Mouse (Mus musculus): ENCODE measurements at regions not wholly inside any gene's neighbourhood (a gene's known extent, or its start where the extent isn't known, plus 50 kb on each side); places are given as distances from the start of the nearest gene placed in this dataset.

DNA sequence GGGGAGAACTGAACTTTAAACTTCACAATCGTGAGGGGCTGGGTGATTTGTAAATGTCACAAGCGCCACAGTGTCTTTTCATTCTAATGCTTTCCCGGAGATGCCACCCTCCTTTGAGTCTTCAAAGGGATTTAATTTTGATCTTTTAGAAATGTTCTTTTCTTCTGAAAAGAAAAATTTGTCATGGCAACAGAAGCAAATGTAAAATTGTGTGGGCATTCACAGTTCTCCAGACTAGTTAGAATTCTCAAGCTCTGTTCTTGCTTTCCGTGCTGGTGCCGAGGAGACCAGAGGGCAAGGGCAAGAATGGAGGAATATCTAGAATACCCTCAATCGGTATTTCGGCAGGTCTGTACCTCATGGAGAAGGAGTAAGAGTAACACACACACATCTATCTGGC, 164.1 kb upstream of the Ccdc122 start:
- H3K36me3 ChIP-seq (ENCODE audit: control insufficient read depth, insufficient read depth, low read length): no peaks in the 10 kb centered on the region
- no peak overlapping the region for H3K9ac ChIP-seq (ENCODE audit: low read depth, low read length)
- no peak for ATAC-seq (replicated peaks; ENCODE audit: insufficient number of reproducible peaks, low FRiP score, low TSS enrichment)
- H3K4me1 ChIP-seq (ENCODE audit: control insufficient read depth, insufficient read depth, low read length): peaks cover 10% of the 10 kb centered on the region; the same call in 1 of the 2 replicates
- no peak overlapping the region for H3K27ac ChIP-seq (ENCODE audit: low read depth, low read length)
- H3K27me3 ChIP-seq (ENCODE audit: control insufficient read depth, insufficient read depth, low read length): no peaks in the 10 kb centered on the region
- no peaks in the 10 kb centered on the region for H3K9me3 ChIP-seq (replicated peaks; ENCODE audit: control insufficient read depth, low read length)
- no peak overlapping the region for H3K4me3 ChIP-seq (ENCODE audit: low read depth, low read length)
- H3K4me2 ChIP-seq: no peak overlapping the region
- 86% methylated on average over 7 of the region's 7 CpGs for WGBS (ENCODE audit: insufficient replicate concordance)

DNA sequence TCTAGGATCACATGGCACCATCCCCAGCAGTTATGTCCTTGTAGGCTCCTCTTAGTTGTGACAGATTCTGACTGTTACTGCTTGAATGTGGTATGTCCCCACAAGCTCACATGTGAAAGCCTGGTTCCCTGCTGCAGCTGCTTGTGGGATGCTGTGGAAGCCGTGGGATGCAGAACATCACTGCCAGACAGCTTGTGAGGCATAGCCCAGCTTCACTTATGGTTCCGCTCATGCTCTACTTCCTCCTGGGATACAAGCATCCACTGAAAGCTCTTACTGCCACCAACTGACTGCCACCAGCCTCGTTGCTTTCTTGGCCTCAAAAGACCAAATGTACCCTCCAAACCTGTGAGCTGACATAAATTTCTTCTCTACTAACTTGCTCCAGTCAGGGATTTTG, 167.7 kb upstream of the Ccdc122 start:
- Histone ChIP-seq H3K4me2 (no peak overlapping the region), H3K27ac (ENCODE audit: low read depth, low read length) (no peak overlapping the region), H3K9ac (ENCODE audit: low read depth, low read length) (no peak overlapping the region), H3K36me3 (ENCODE audit: control insufficient read depth, insufficient read depth, low read length) (no peaks in the 10 kb centered on the region), H3K4me3 (ENCODE audit: low read depth, low read length) (no peak overlapping the region), H3K4me1 (ENCODE audit: control insufficient read depth, insufficient read depth, low read length) (no peaks in the 10 kb centered on the region), H3K27me3 (ENCODE audit: control insufficient read depth, insufficient read depth, low read length) (no peaks in the 10 kb centered on the region), H3K9me3 (replicated peaks; ENCODE audit: control insufficient read depth, low read length) (no peaks in the 10 kb centered on the region)
- 88% methylated on average over 3 of the region's 3 CpGs for WGBS (ENCODE audit: insufficient replicate concordance)
- ATAC-seq (replicated peaks; ENCODE audit: insufficient number of reproducible peaks, low FRiP score, low TSS enrichment): no peak

GRCm38 (mm10) chr14:76868131-76868530, 168.4 kb upstream of the Ccdc122 start:
- Histone ChIP-seq H3K36me3 (ENCODE audit: control insufficient read depth, insufficient read depth, low read length) (no peaks in the 10 kb centered on the region), H3K4me2 (no peak overlapping the region), H3K9me3 (replicated peaks; ENCODE audit: control insufficient read depth, low read length) (no peaks in the 10 kb centered on the region), H3K27me3 (ENCODE audit: control insufficient read depth, insufficient read depth, low read length) (no peaks in the 10 kb centered on the region), H3K4me3 (ENCODE audit: low read depth, low read length) (no peak overlapping the region), H3K4me1 (ENCODE audit: control insufficient read depth, insufficient read depth, low read length) (no peaks in the 10 kb centered on the region), H3K9ac (ENCODE audit: low read depth, low read length) (no peak overlapping the region), H3K27ac (ENCODE audit: low read depth, low read length) (no peak overlapping the region)
- 88% methylated on average over 5 of the region's 5 CpGs for WGBS (ENCODE audit: insufficient replicate concordance)
- no peak for ATAC-seq (replicated peaks; ENCODE audit: insufficient number of reproducible peaks, low FRiP score, low TSS enrichment)

GRCm38 (mm10) chr14:76864664-76865063, 171.9 kb upstream of the Ccdc122 start:
- Histone ChIP-seq H3K9me3 (replicated peaks; ENCODE audit: control insufficient read depth, low read length) (no peaks in the 10 kb centered on the region), H3K36me3 (ENCODE audit: control insufficient read depth, insufficient read depth, low read length) (no peaks in the 10 kb centered on the region), H3K4me3 (ENCODE audit: low read depth, low read length) (no peak overlapping the region), H3K9ac (ENCODE audit: low read depth, low read length) (no peak overlapping the region), H3K27me3 (ENCODE audit: control insufficient read depth, insufficient read depth, low read length) (no peaks in the 10 kb centered on the region), H3K4me2 (no peak overlapping the region), H3K4me1 (ENCODE audit: control insufficient read depth, insufficient read depth, low read length) (no peaks in the 10 kb centered on the region), H3K27ac (ENCODE audit: low read depth, low read length) (no peak overlapping the region)
- no peak for ATAC-seq (replicated peaks; ENCODE audit: insufficient number of reproducible peaks, low FRiP score, low TSS enrichment)
- WGBS (ENCODE audit: insufficient replicate concordance): 68% methylated on average over 4 of the region's 4 CpGs

- Histone ChIP-seq H3K36me3 (ENCODE audit: control insufficient read depth, insufficient read depth, low read length) (no peaks in the 10 kb centered on the region), H3K4me2 (no peak overlapping the region), H3K4me1 (ENCODE audit: control insufficient read depth, insufficient read depth, low read length) (no peaks in the 10 kb centered on the region), H3K9ac (ENCODE audit: low read depth, low read length) (no peak overlapping the region), H3K27ac (ENCODE audit: low read depth, low read length) (no peak overlapping the region), H3K4me3 (ENCODE audit: low read depth, low read length) (no peak overlapping the region), H3K9me3 (replicated peaks; ENCODE audit: control insufficient read depth, low read length) (no peaks in the 10 kb centered on the region), H3K27me3 (ENCODE audit: control insufficient read depth, insufficient read depth, low read length) (no peaks in the 10 kb centered on the region)
- no peak for ATAC-seq (replicated peaks; ENCODE audit: insufficient number of reproducible peaks, low FRiP score, low TSS enrichment)
- 81% methylated on average over 13 of the region's 13 CpGs for WGBS (ENCODE audit: insufficient replicate concordance)
Measured at GRCm38 (mm10) chr14:76863035-76863706, 173.4 kb upstream of the Ccdc122 start.

DNA sequence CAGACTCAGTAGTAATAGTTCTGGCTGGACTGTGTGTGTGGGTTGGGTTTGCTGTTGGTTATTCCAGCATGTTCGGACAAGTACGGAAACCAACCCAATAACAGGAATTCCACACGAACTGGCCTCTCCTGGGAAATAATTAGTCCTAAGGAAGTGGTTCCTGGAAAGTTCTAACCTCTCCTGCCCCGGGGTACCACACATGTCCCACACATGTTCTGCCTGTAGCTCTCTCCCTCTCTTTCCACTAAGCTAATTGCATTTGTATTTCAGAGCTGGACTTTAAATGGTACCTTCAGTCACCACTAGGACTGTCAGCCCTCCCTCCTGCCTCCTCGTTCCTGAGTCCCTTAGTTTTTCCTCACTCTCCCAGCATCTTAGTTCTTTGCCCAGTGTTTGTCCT, 178.2 kb upstream of the Ccdc122 start:
- Histone ChIP-seq H3K4me1 (ENCODE audit: control insufficient read depth, insufficient read depth, low read length) (no peaks in the 10 kb centered on the region), H3K27ac (ENCODE audit: low read depth, low read length) (no peak overlapping the region), H3K27me3 (ENCODE audit: control insufficient read depth, insufficient read depth, low read length) (no peaks in the 10 kb centered on the region), H3K4me2 (no peak overlapping the region), H3K9ac (ENCODE audit: low read depth, low read length) (no peak overlapping the region), H3K9me3 (replicated peaks; ENCODE audit: control insufficient read depth, low read length) (no peaks in the 10 kb centered on the region), H3K36me3 (ENCODE audit: control insufficient read depth, insufficient read depth, low read length) (no peaks in the 10 kb centered on the region), H3K4me3 (ENCODE audit: low read depth, low read length) (no peak overlapping the region)
- WGBS (ENCODE audit: insufficient replicate concordance): 67% methylated on average over 5 of the region's 5 CpGs
- no peak for ATAC-seq (replicated peaks; ENCODE audit: insufficient number of reproducible peaks, low FRiP score, low TSS enrichment)

GRCm38 (mm10) chr14:76857196-76857773, 179.3 kb upstream of the Ccdc122 start:
- Histone ChIP-seq H3K27me3 (ENCODE audit: control insufficient read depth, insufficient read depth, low read length) (no peaks in the 10 kb centered on the region), H3K9me3 (replicated peaks; ENCODE audit: control insufficient read depth, low read length) (no peaks in the 10 kb centered on the region), H3K4me3 (ENCODE audit: low read depth, low read length) (no peak overlapping the region), H3K27ac (ENCODE audit: low read depth, low read length) (no peak overlapping the region), H3K4me2 (no peak overlapping the region), H3K9ac (ENCODE audit: low read depth, low read length) (no peak overlapping the region), H3K36me3 (ENCODE audit: control insufficient read depth, insufficient read depth, low read length) (no peaks in the 10 kb centered on the region), H3K4me1 (ENCODE audit: control insufficient read depth, insufficient read depth, low read length) (no peaks in the 10 kb centered on the region)
- WGBS (ENCODE audit: insufficient replicate concordance): 39% methylated on average over 10 of the region's 10 CpGs
- ATAC-seq (replicated peaks; ENCODE audit: insufficient number of reproducible peaks, low FRiP score, low TSS enrichment): no peak

DNA sequence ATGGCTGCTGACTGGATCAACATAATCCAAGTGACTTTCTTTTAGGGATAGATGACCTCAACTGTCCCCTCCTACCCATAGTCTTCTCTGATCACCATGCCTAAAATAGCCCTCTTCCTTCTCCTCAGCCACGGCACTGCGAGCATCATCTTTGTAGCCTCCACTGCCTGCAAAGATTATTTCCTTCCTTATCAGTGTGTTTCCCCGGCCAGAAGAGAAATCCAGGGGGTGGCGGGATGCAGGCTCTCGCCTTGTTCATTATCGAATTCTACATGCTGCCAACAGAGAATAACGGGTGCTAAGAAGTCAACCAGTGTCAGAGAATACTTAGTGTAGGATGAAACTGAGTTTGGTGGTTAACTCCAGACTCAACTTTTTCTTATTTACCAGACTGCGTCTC, 180.0 kb upstream of the Ccdc122 start:
- Histone ChIP-seq H3K9me3 (replicated peaks; ENCODE audit: control insufficient read depth, low read length) (no peaks in the 10 kb centered on the region), H3K4me3 (ENCODE audit: low read depth, low read length) (no peak overlapping the region), H3K4me1 (ENCODE audit: control insufficient read depth, insufficient read depth, low read length) (peaks cover 3% of the 10 kb centered on the region; the same call in 1 of the 2 replicates), H3K27ac (ENCODE audit: low read depth, low read length) (no peak overlapping the region), H3K4me2 (peak overlapping the region; percentile 36; the same call in 1 of the 2 replicates), H3K36me3 (ENCODE audit: control insufficient read depth, insufficient read depth, low read length) (no peaks in the 10 kb centered on the region), H3K27me3 (ENCODE audit: control insufficient read depth, insufficient read depth, low read length) (no peaks in the 10 kb centered on the region), H3K9ac (ENCODE audit: low read depth, low read length) (no peak overlapping the region)
- ATAC-seq (replicated peaks; ENCODE audit: insufficient number of reproducible peaks, low FRiP score, low TSS enrichment): no peak
- WGBS (ENCODE audit: insufficient replicate concordance): 10% methylated on average over 8 of the region's 8 CpGs

DNA sequence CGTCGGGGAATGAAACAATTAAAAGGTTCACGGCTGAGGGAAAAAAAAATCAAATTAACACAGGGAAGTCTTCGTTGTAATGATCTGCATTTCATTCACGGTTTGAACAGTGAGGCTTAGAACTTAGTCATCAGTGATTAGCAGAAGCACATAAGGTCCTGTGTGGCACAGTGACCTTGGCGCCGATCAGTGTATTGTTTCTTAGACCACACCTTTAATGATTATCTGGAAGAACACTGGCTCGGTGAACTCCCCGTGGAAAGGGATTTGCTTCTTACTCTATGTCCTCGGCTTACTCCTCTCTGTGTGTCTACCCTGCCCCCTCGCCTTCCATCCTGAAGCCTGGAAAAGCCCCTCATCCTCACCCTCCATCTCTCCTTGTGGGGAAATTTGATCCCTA, 181.6 kb upstream of the Ccdc122 start:
- Histone ChIP-seq H3K4me3 (ENCODE audit: low read depth, low read length) (no peak overlapping the region), H3K9me3 (replicated peaks; ENCODE audit: control insufficient read depth, low read length) (no peaks in the 10 kb centered on the region), H3K4me2 (no peak overlapping the region), H3K4me1 (ENCODE audit: control insufficient read depth, insufficient read depth, low read length) (peaks cover 11% of the 10 kb centered on the region; the same call in 1 of the 2 replicates), H3K9ac (ENCODE audit: low read depth, low read length) (no peak overlapping the region), H3K27ac (ENCODE audit: low read depth, low read length) (no peak overlapping the region), H3K36me3 (ENCODE audit: control insufficient read depth, insufficient read depth, low read length) (no peaks in the 10 kb centered on the region), H3K27me3 (ENCODE audit: control insufficient read depth, insufficient read depth, low read length) (no peaks in the 10 kb centered on the region)
- ATAC-seq (replicated peaks; ENCODE audit: insufficient number of reproducible peaks, low FRiP score, low TSS enrichment): no peak
- 75% methylated on average over 11 of the region's 11 CpGs for WGBS (ENCODE audit: insufficient replicate concordance)
